Mouse (Mus musculus) cerebellum, postnatal 14 days (tissue): ENCODE data around the gene Etl4.
"Not testable (repeated sequence)": the region's sequence is repeated elsewhere in the genome, so short reads cannot be mapped to it uniquely, and the experiment has no call there.

Source experiments
- DNase-seq, 2 experiments: peaks; one replicate each; pipeline ENCODE4 v3.0.0; 2021; ENCODE audit warnings: mixed read lengths in 2 of 2

Etl4 gene

DNA sequence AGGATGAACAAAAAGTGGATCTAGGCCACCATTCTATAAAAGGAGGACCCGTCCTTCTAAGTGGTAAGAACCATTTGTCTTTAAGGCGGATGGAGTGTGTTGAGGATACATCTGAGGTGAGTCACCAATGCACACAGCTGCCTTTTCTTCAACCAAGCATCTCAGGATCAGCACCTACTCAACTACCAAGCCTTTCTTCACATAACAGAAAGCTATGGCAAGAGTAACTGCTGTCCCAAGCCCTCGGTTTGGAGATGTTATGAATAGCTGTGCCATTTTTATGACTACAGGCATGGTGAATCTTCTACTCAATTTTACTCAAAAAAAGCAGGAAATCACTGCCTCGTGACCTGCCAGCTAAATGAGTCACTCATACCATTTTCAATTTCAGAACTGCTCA lies 258.6 kb downstream of the Etl4 start:
- no peak for DNase-seq

GRCm38 (mm10) chr2:20176456-20177184 lies 267.0 kb downstream of the Etl4 start:
- not testable (repeated sequence) for DNase-seq

DNA sequence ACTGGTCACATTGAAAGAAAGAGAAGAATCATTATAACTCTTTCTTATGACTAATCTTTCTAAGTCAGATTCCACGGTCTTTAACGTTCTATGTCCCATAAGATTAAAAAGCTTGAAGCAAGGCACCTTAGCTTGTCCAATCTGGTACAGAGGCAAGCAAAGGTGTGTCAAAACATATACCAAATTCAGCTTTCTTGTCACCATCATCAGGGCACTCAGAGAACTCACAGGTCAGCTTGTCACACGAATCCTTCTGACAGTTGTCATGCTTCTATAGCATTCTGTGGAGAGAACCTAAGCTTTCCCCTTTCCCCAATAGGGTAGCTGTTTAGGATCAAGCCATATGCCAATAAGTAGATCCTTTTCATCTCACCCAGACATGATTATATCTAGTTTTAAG lies 267.7 kb downstream of the Etl4 start:
- not testable (repeated sequence) for DNase-seq

DNA sequence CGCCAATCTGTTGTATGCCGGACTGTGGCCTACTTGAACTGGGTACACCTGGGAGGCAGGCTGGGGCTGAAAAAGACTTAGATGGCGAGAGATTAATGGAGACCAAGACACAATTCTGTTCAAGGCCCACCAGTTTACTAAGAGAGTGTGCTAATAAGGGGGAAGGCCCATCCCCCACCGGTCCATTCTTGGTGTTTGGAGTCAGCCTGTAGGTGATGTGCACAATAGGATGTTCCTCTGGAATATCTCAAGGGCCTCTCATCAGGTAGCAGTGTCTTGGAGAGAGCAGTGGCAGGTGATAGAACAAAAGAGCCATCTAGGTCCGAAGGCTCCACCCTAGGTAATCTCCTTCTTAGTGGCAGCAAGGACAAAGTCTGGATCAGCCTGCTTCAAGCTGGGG lies 271.0 kb downstream of the Etl4 start:
- DNase-seq: not testable (repeated sequence)

DNA sequence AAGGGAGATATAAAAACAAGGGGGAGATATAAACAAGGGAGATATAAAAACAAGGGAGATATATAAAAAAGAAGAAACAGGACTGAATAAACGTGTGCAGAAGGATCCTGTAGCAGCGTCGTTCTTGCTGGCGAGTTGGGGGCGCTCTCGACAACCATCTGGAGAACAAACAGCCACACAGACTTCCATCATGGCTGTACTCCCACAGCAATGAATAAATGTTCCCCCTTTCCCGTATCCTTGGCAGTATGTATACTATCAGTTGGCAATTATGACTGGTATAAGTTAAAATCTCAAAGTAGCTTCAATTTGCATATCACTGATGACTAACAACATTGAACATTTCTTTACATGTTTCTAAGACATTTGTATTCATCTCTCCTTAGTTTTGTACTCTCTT lies 277.6 kb downstream of the Etl4 start:
- not testable (repeated sequence) for DNase-seq

DNA sequence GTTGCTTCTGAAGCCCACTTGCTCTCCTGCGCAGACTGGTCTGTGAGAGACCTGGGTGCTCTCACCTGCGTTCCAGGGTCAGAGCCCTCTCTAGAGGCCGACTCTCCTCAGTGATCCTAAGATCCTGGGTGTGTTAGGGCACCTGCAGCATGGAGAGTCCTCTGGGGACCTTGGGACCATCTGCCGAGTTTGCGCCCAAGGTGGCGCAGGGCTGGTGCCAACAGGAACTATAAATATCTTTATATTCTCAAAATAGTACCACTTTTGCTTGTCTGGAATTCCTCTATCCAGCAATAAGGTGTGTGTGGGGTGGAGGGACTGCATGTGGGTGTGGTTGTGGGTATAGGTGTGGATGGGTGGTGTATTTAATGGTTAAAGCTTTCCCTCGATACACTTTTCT lies 293.4 kb downstream of the Etl4 start:
- no peak for DNase-seq

DNA sequence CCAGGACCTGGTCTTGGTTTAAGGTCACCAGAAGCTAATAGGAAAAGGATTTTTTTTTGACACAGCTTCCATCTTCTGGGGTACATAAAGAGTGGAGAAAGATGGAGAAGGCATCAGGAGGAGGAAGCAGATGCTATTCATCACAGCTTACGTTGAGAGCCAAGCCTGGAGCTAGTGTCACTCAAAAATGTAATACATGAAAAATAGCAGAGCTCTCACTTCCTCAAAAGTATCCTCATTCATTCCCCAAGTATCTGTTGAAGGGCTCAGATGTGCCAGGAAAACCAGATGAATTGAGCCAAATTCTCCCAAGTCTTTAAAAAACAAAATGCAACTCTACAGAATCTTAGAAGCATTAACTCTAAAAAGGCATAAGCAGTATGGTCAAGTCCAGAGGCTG lies 297.1 kb downstream of the Etl4 start:
- DNase-seq: no peak

- peak; percentile 5 to 49 for DNase-seq
Measured at GRCm38 (mm10) chr2:20208683-20209194, 299.2 kb downstream of the Etl4 start.

DNA sequence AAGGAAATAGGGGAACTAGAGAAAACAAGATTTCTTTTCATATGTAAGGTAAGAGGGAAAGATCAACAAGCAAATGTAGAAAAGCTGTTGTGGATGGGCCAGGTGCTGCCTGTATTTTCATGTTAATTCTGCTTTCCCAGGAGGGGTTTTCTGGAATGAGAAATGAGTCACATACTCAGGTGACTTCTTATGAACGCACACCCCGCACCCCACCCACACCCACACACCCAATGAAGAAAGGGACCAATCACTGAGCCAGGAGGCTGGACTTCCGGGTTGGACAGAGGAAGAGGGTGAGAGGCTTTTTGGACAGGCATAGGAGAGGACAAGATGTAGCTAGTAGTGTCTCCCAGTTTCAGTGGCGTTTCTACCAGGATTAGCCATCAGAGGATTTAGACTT lies 299.8 kb downstream of the Etl4 start:
- DNase-seq: no peak

GRCm38 (mm10) chr2:20216275-20216674 lies 306.7 kb downstream of the Etl4 start:
- no peak for DNase-seq

GRCm38 (mm10) chr2:20216686-20217437 lies 307.3 kb downstream of the Etl4 start:
- DNase-seq: no peak

- DNase-seq: no peak
Measured at GRCm38 (mm10) chr2:20231371-20231770, 321.8 kb downstream of the Etl4 start.

GRCm38 (mm10) chr2:20248043-20248664 lies 338.6 kb downstream of the Etl4 start:
- no peak for DNase-seq

DNA sequence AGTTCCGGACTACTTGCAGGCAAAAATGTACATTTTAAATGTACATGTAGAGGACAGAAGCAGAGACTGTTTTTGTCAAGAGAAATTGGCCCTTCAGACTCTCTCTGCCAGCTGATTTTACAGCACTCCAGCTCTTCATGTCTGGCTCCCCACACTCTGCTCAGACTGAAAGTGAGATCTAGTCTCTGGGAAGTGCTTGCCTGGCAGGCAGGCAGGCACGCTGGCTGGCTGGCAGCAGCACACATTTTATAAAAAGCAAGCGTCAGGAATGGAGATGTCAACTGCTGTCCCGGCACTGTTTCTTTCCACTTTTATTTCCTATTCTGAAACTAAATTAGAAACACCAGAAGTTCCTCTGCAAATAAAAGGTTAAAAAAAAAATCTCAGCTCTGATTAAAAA lies 339.8 kb downstream of the Etl4 start:
- DNase-seq: peak in 1 of 2 experiments; percentile 1

DNA sequence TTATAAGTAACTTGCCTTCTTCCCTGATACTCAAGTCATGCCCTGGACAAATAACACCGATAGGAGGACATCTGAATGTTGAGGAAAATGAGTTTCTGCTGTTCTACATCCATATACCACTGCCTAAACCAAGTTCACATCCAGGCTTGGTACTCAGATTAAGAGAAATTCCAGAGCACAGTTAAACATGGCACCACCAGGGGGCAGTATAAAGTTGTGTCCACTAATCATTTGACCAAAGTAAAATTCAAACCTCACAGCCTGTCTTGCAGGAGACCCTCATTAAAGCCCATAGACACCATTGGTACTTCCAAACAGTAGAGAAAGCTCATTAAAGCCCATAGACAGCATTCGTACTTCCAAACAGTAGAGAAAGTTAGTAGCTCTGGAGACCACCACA lies 366.5 kb downstream of the Etl4 start:
- DNase-seq: peak; percentile 78 to 83

- DNase-seq: no peak
Measured at GRCm38 (mm10) chr2:20281903-20282302, 372.3 kb downstream of the Etl4 start.

- DNase-seq: no peak
Measured at GRCm38 (mm10) chr2:20284425-20284824, 374.8 kb downstream of the Etl4 start.

GRCm38 (mm10) chr2:20290982-20291740 lies 381.6 kb downstream of the Etl4 start:
- no peak for DNase-seq

- DNase-seq: no peak
Measured at GRCm38 (mm10) chr2:20291741-20292110, 382.1 kb downstream of the Etl4 start.

DNA sequence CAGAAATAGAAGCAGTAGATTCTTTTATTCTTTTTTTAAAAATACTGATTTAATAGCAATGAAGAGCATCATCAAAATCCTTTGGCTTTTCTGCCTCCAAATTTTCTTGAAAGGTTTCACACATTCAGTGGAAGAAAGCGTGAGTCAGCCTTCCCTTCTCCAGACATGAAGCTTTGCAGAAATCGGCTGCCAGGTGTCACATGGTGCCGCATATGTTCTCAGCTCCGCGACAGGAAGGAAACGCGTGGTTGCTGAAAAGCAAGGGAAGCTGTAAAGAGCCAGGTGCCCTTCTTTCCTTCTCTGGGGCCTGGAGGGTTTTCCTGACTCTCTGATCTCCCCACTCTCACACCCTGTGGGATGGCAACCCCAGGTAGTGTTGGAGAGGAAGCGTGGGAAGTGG lies 383.8 kb downstream of the Etl4 start:
- peak; percentile 50 to 69 for DNase-seq

DNA sequence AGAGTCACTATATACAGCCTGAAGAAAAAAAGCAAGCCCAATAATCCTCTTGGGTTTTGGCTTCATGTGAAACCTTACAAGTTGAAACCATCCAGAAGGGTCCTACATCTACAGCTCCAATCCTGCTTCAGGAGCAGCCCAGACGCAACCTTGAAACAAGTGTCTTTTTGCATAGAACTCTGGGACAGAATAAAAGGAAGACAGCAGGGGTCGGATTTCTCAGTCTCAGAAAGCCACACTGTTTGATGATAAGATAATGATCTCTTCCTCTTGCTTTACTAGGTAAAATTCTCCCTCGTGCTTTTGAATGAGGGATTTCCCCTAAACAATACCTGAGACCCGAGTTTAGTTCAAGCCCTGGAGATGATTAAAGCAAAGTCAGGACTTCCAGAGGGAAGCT lies 385.0 kb downstream of the Etl4 start:
- DNase-seq: no peak

GRCm38 (mm10) chr2:20302517-20302916 lies 392.9 kb downstream of the Etl4 start:
- DNase-seq: no peak

DNA sequence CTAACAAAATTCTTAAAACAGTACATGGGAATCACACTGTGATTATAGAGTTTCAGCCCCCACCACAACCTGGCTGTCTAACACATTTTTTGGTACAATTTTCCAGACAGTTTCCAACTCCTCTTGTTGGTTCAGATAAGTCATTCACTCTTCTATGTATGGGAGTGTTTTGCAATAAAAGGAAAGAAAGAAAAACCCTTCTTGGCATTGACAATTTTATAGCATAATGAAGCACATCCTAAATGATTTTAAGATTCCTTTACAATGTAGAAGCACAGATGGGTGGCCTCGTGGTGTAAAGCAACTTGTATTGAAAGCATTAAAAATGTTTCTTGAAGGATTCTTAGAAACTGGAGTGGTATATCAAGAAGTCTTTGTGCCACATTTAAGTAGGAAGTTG lies 415.4 kb downstream of the Etl4 start:
- DNase-seq: no peak
